Mouse (Mus musculus) brain, embryonic 14.5 days (tissue): Measurements from ENCODE around the gene Gli1.

Experiments
- CTCF ChIP-seq: fragments of 200-500 bp; IDR thresholded peaks from 2 replicates; pipeline ENCODE4 v1.5.1; 2012; ENCODE audit warnings: inconsistent platforms, mild to moderate bottlenecking, moderate library complexity, borderline replicate concordance; ENCODE audit not compliant: insufficient read depth, insufficient read length; ENCODE audit errors: extremely low read depth
- POLR2A ChIP-seq: fragments of 200-500 bp; IDR thresholded peaks from 2 replicates; pipeline ENCODE4 v1.6.1; 2012; ENCODE audit warnings: mild to moderate bottlenecking, inconsistent platforms, borderline replicate concordance; ENCODE audit not compliant: poor library complexity, insufficient read depth, insufficient read length, severe bottlenecking; ENCODE audit errors: extremely low read depth

DNA sequence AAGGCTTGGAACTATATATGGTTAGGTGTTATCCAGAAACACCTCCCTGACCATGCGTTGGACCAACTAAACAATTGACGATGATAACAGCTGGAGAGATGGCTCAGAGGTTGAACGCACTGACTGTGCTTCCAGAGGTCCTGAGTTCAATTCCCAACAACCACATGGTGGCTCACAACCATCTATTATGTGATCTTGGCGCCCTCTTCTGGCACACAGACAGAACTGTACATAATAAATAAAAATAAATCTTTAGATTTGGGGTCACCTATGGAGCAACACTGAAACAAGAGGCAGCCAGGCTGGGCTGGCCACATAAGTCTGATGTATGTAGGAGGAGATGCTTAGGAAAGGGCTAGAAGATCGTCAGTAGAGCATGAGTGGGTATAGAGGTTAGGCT is 8.6 kb downstream of the Gli1 start:
- TF ChIP-seq CTCF (peak; percentile 21; the same call in 1 of the 2 replicates), POLR2A (no peak)
